Mouse (Mus musculus) testis, adult 2 months (tissue): ENCODE data around the gene Gusb.

Experiments used
- CTCF ChIP-seq: fragments of 200-500 bp; IDR thresholded peaks from 2 replicates; pipeline ENCODE4 v1.5.1; 2012; ENCODE audit warnings: low read depth, mild to moderate bottlenecking, inconsistent platforms, low read length, moderate library complexity; ENCODE audit not compliant: control insufficient read depth, insufficient read depth, insufficient replicate concordance
- POLR2A ChIP-seq: fragments of 200-500 bp; IDR thresholded peaks from 2 replicates; pipeline ENCODE4 v1.6.1; 2012; ENCODE audit warnings: low read depth, mild to moderate bottlenecking, inconsistent platforms, low read length, moderate library complexity; ENCODE audit not compliant: control insufficient read depth

- TF ChIP-seq POLR2A (peak; percentile 32), CTCF (no peak)
Measured at GRCm38 (mm10) chr5:130002301-130003146, at the start of gene Gusb.
